Mouse (Mus musculus): ENCODE measurements at regions not wholly inside any gene's neighbourhood (a gene's known extent, or its start where the extent isn't known, plus 50 kb on each side); places are given as distances from the start of the nearest gene placed in this dataset.

- TF ChIP-seq CTCF (IDR thresholded peaks at IDR 0.05; ENCODE audit: borderline replicate concordance, extremely low read depth, insufficient read depth, insufficient read length) (no peak), POLR2A (IDR thresholded peaks at IDR 0.05; ENCODE audit: borderline replicate concordance, extremely low read depth, insufficient read depth, insufficient read length, poor library complexity, severe bottlenecking) (no peak)
- DNase-seq (ENCODE audit: low read depth) = peak; percentile 96
Observed at GRCm38 (mm10) chr14:24550763-24551471, 64.0 kb downstream of the Rps24 start.

GRCm38 (mm10) chr14:24551472-24551783, 64.5 kb downstream of the Rps24 start:
- no peak for DNase-seq (ENCODE audit: low read depth)
- no peak for TF ChIP-seq POLR2A (IDR thresholded peaks at IDR 0.05; ENCODE audit: borderline replicate concordance, extremely low read depth, insufficient read depth, insufficient read length, poor library complexity, severe bottlenecking)
- TF ChIP-seq CTCF (IDR thresholded peaks at IDR 0.05; ENCODE audit: borderline replicate concordance, extremely low read depth, insufficient read depth, insufficient read length) = no peak

GRCm38 (mm10) chr14:24564801-24565624, 78.1 kb downstream of the Rps24 start:
- peak; percentile 81 for DNase-seq (ENCODE audit: low read depth)
- TF ChIP-seq CTCF (IDR thresholded peaks at IDR 0.05; ENCODE audit: borderline replicate concordance, extremely low read depth, insufficient read depth, insufficient read length) (no peak), POLR2A (IDR thresholded peaks at IDR 0.05; ENCODE audit: borderline replicate concordance, extremely low read depth, insufficient read depth, insufficient read length, poor library complexity, severe bottlenecking) (no peak)

- peak; percentile 69 for DNase-seq (ENCODE audit: low read depth)
- TF ChIP-seq CTCF (IDR thresholded peaks at IDR 0.05; ENCODE audit: borderline replicate concordance, extremely low read depth, insufficient read depth, insufficient read length) = no peak
- TF ChIP-seq POLR2A (IDR thresholded peaks at IDR 0.05; ENCODE audit: borderline replicate concordance, extremely low read depth, insufficient read depth, insufficient read length, poor library complexity, severe bottlenecking) = no peak
Observed at GRCm38 (mm10) chr14:24565718-24566322, 78.9 kb downstream of the Rps24 start.

GRCm38 (mm10) chr14:24575111-24575510, 88.2 kb downstream of the Rps24 start:
- peak; percentile 7 for DNase-seq (ENCODE audit: low read depth)
- TF ChIP-seq CTCF (IDR thresholded peaks at IDR 0.05; ENCODE audit: borderline replicate concordance, extremely low read depth, insufficient read depth, insufficient read length) (no peak), POLR2A (IDR thresholded peaks at IDR 0.05; ENCODE audit: borderline replicate concordance, extremely low read depth, insufficient read depth, insufficient read length, poor library complexity, severe bottlenecking) (no peak)

- no peak for TF ChIP-seq CTCF (IDR thresholded peaks at IDR 0.05; ENCODE audit: borderline replicate concordance, extremely low read depth, insufficient read depth, insufficient read length)
- no peak for TF ChIP-seq POLR2A (IDR thresholded peaks at IDR 0.05; ENCODE audit: borderline replicate concordance, extremely low read depth, insufficient read depth, insufficient read length, poor library complexity, severe bottlenecking)
- peak; percentile 97 for DNase-seq (ENCODE audit: low read depth)
Observed at GRCm38 (mm10) chr14:24578535-24579111, 91.7 kb downstream of the Rps24 start.

GRCm38 (mm10) chr14:24579153-24579795, 92.3 kb downstream of the Rps24 start:
- peak; percentile 80 for DNase-seq (ENCODE audit: low read depth)
- TF ChIP-seq POLR2A (IDR thresholded peaks at IDR 0.05; ENCODE audit: borderline replicate concordance, extremely low read depth, insufficient read depth, insufficient read length, poor library complexity, severe bottlenecking) (no peak), CTCF (IDR thresholded peaks at IDR 0.05; ENCODE audit: borderline replicate concordance, extremely low read depth, insufficient read depth, insufficient read length) (no peak)

GRCm38 (mm10) chr14:24586133-24586908, 99.4 kb downstream of the Rps24 start:
- no peak for TF ChIP-seq POLR2A (IDR thresholded peaks at IDR 0.05; ENCODE audit: borderline replicate concordance, extremely low read depth, insufficient read depth, insufficient read length, poor library complexity, severe bottlenecking)
- TF ChIP-seq CTCF (IDR thresholded peaks at IDR 0.05; ENCODE audit: borderline replicate concordance, extremely low read depth, insufficient read depth, insufficient read length) = peak; percentile 47; the same call in 1 of the 2 replicates
- peak; percentile 52 for DNase-seq (ENCODE audit: low read depth)

GRCm38 (mm10) chr14:24586982-24587672, 100.2 kb downstream of the Rps24 start:
- peak; percentile 80 for DNase-seq (ENCODE audit: low read depth)
- no peak for TF ChIP-seq CTCF (IDR thresholded peaks at IDR 0.05; ENCODE audit: borderline replicate concordance, extremely low read depth, insufficient read depth, insufficient read length)
- no peak for TF ChIP-seq POLR2A (IDR thresholded peaks at IDR 0.05; ENCODE audit: borderline replicate concordance, extremely low read depth, insufficient read depth, insufficient read length, poor library complexity, severe bottlenecking)

- TF ChIP-seq POLR2A (IDR thresholded peaks at IDR 0.05; ENCODE audit: borderline replicate concordance, extremely low read depth, insufficient read depth, insufficient read length, poor library complexity, severe bottlenecking) (no peak), CTCF (IDR thresholded peaks at IDR 0.05; ENCODE audit: borderline replicate concordance, extremely low read depth, insufficient read depth, insufficient read length) (no peak)
- peak; percentile 34 for DNase-seq (ENCODE audit: low read depth)
Observed at GRCm38 (mm10) chr14:24588041-24588440, 101.1 kb downstream of the Rps24 start.

Data from brain, embryonic 14.5 days (tissue).